Mouse (Mus musculus): ENCODE results near the gene Ccdc43.

- TF ChIP-seq CTCF (IDR thresholded peaks at IDR 0.05; ENCODE audit: extremely low read depth, insufficient read length, insufficient replicate concordance, low read depth, low read length) (peak; percentile 43; the same call in 1 of the 2 replicates), POLR2A (IDR thresholded peaks at IDR 0.05; ENCODE audit: low read depth, low read length) (no peak)
Observed at GRCm38 (mm10) chr11:102652844-102653243, 44.7 kb downstream of the Ccdc43 start.
